Mouse (Mus musculus) gastrocnemius, postnatal 10 days (tissue): Measurements from ENCODE around the gene Sos1. TPM values are rescaled to one million over a fixed set of nuclear protein-coding genes. Genes with fewer than 3 reads are reported as not detected.
A peak's percentile ranks its signal among the peaks of the same experiment; 100 is the strongest.
"Not testable (repeated sequence)": the region's sequence is repeated elsewhere in the genome, so short reads cannot be mapped to it uniquely, and the experiment has no call there.

ENCODE experiments used
- DNase-seq: peaks from one replicate; pipeline ENCODE4 v3.0.0; 2021; ENCODE audit warnings: mixed read lengths
- total RNA-seq, 2 experiments: library from RNA; stranded (reverse); gene quantifications; 2 replicates each; pipeline ENCODE4 v1.2.3; 2021

Sos1 gene
- total RNA-seq, 2 experiments from 2014 or later: 14.4 to 17.6 TPM

DNA sequence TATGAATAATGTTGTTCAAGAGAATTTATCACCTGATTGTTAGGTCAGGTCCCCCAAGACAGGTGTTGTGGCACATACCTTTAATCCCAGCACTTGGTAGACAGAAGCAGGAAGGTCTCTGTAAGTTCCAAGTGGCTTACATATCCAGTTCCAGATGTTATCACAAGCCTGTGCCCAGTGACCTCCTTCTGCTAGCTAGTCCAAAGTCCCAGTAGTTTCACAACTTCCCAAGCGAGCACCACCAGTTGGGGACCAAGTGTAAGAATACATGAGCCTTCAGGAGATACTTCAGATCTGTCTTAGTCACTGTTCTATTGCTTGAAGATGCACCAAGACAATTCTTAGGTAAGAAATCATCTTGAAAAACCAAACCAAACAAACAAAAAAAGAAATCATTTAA lies 13.6 kb upstream of the Sos1 start:
- no peak for DNase-seq

DNA sequence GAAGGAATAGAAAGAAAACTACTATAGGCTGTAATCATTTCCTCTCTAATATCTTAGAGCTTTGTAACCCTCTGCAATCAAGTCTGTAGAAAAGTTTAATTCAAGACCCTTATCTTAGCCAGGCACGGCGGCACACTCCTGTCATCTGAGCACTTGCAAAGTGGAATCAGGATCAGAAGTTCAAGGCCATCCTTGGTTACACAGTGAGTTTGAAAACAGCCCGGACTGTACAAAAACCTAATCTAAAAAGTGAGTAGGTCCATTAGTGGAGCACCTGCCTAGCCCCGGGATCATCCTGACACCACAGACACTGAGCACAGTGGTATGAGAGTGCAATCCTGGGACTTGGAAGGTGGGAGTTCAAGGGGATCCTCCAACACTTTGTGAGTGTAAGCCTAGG lies 12.6 kb upstream of the Sos1 start:
- DNase-seq: no peak

DNA sequence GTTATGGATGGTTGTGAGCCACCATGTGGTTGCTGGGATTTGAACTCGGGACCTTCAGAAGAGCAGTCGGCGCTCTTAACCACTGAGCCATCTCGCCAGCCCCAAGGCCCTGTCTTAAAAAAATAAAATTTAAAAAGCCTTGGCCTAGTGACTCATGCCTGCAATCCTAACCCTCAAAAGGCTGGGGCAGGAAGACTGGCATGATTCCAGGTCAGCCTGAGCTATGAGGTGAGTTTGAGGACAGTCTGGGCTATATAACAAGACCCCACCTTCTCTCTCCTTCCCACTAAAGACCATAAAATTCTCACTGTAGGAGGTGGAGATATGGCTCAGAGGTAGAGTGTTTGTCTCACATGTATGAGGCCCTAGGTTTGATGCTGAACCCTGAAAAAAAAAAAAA lies 12.0 kb upstream of the Sos1 start:
- no peak for DNase-seq

DNA sequence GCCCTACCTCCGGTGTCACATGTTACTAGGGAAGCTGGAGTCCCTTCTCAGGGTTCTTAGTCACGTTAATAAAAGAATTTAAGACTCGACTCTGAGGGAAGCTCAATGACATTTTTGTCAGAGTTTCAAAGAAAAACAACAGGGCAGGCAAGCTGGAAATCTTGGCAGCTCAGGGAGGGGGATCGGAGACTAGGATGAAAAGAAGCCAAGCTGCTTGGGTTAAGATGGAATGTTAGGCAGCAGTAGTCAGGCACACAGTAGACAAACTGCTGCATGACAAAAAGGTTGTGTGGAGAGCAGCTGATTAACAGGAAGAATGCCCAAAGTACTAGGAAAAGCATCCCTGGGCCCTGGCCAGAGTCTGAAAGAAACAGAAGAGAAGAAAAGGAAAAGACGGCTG lies 9.9 kb upstream of the Sos1 start:
- no peak for DNase-seq

DNA sequence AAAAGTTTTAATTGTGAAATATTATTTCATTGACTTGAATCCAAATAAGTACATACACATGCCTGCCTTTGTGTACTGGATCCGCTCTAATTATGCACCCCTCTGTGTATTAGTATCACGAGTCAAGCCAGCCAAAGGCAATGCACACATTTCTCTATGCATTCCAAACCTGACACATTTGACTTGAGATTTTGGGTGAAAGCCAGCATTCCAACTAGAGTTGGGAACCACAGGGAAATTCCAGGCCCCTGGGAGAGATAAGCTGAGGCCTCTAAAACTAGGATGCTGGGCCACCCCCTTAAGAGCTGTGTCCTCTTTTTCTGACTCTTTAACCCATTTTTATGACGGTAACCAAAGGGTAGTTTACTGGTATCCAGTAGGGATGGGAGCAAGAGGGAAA lies 8.7 kb upstream of the Sos1 start:
- no peak for DNase-seq

DNA sequence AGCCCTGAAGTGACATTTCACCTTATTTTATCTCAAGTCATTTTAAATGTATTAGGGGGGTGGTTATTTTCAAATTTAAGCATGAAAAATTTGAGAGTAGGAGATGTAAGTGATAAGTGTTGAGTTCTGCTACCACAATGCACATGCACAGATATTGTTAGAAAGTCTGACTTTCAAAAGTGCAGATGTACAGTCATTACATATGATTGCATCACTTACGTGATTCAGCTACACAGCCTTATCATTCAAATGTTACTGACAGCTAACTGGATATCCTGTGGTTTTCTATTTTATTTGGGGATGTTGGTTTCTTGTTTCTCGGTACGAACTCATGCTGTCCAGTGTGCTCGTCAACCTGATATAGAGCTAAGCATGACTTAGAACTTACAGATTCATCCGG lies 4.9 kb upstream of the Sos1 start:
- no peak for DNase-seq

DNA sequence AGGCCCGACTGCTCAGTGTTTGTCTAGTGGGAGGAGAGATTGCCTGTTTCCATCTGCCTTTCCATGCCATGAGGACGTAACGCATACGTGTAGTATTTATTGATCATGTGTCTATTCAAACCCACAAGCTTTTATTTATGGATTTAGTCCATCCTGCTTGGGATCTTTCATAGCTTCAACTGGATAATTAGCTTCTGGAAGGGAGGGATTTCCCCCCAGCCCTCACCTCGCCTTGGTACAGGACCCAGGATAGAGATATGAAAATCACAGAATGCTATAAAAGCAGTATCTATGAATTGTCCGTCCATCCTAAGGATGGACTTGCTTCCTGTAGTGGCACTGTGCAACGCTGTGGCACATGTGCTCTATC lies 587 bp upstream of the Sos1 start:
- no peak for DNase-seq

DNA sequence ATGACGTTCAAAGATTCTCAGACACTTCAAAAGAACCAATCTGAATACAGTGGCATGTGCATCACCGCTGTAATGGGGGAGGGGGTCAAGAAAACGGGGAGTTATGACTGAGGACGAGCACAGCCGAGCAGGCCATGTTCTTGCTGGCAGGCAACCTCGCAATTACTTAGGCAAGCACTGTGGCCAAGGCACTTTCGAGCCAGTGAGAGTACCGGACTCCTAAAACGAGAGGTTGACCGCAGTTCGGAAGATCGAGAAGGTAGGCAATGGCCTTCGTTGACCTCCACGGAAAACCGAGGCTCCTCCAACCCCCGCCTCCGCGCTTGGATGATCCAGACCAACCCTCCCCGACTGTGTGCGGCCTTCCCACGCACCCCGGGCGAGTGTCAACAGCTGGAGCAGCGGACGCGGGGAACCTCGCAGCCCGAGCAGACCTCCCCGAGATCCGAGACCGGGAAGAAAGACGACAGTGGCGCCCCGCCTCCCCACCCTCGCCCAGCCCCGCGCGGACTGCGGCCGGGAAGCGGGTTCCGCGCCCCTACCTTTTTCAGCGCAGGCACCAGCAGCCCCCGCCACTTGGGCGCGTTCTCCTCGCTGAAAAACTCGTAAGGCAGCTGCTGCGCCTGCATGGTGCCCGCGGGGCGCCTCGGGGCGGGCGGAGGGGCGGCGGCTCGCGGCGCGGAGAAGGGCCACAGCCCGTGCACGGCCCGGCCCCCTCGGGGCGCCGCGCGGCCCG lies 790 bp downstream of the Sos1 start:
- DNase-seq: peak; percentile 66

- DNase-seq: no peak
These were observed 2.6 kb downstream of the Sos1 start for GRCm38 (mm10) chr17:80477679-80478078.

GRCm38 (mm10) chr17:80476496-80476895 lies 3.8 kb downstream of the Sos1 start:
- DNase-seq: no peak

DNA sequence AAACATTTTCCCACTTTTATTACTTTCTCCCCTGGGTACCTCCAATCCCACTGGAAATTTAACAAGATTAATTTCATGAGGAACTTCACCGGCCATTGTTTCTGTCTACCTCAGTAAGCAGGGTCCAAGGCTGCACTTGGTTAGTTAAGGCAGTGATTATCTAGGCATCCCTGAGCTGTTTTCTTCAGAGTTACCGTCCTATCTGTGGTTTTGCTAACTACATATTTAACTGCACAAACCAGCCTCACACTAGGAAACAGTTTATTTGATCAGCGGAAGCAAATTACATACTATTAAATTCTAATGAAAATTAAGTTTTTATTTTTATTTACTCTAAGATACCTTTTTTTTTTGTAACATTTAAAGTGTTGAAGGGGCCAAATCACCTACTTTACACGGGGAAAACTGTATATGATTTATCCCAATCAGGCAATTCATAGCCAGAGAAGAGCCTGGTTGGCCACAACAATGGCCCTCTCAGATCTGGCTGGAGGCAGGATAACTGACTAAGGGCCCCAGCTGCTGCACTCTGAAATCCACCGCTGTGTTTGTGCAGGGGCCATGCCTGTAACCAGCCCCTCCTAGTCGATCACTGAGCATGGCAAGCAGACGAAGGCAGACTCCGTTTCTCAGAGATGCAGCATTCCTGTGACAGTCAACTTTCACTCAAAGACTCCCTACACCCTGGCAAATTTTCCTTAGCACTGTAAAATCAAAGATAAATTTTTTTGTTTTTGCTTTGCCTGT lies 9.0 kb downstream of the Sos1 start:
- DNase-seq: peak; percentile 16

DNA sequence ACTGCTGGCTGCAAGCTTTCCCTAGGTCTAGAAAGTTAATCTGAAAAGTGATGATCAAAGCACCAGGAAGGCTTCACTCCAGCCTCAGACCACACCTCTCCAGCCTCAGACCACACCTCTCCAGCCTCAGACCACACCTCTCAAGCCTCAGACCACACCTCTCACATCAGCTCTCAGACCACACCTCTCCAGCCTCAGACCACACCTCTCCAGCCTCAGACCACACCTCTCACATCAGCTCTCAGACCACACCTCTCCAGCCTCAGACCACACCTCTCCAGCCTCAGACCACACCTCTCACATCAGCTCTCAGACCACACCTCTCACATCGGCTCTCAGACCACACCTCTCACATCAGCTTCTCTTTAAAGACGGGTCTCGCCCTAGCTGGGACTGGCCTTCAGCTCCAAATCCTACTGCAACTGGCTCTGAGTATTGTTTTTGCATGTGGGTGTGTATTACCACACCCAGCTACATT lies 11.8 kb downstream of the Sos1 start:
- not testable (repeated sequence) for DNase-seq

- DNase-seq: no peak
These were observed 20.0 kb downstream of the Sos1 start for GRCm38 (mm10) chr17:80460258-80460657.

DNA sequence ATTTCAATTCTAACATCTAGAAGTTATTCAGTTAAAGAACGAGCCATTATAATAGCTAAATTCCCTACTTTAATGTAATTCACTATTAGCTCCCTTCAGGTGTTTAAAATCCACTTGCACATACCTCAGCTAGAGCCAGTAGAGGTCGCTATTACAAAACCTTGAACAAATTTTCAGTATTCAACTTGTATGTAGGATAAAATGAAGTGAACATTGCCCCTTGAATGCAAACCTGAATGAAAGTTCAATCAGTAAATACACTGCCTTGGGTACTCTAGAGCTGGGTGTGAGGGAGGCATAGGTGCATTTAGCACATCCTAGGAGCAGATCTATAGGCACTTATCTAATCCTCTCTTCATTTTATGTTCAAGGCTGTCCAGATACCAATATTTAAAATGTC lies 24.6 kb downstream of the Sos1 start:
- DNase-seq: no peak

DNA sequence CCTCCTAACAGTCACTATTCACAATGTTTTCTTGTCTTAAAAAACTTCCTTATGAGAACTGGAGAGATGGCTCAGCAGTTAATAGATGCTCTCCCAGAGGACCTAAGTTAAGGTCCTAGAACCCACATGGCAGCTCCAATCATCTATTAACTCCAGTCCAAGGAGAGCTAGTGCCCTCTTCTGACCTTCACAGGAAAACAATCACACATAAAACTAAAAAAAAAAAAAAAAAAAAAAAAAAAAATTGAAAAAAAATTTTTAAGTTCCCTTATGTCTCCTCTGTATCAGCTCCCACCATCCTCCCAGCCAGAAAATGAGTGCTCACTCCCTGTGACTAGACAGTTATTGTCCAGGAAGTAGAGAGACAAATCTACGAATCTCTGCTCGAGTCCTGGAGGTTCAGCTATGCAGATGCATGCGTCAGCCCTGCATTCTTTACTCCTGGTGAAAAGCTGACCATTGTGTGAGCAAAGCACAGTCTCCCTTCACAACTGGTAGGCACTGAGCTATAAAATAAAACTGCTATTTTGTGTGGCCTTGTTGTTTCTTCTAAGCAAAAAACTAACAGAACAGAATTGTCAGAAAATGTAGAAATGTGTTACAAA lies 29.7 kb downstream of the Sos1 start:
- DNase-seq: no peak

DNA sequence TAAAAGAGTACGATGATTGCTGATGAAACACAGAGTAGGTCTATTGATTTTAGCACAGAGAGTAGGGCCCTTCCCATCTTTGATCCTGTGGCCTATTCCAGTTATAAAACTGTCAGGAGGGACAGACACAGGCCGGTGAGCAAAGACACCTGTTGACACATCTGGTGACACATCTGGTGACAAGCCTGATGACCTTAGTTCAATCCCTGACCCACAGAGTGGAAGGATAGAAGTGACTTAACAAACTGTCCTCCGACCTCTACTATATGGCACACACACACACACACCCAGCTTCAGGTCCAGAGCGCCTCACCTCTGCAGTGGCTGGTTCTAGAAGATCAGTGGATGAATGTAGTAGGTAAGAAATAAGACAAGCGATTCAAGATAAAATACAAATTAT lies 33.8 kb downstream of the Sos1 start:
- DNase-seq: no peak

- DNase-seq: no peak
These were observed 34.8 kb downstream of the Sos1 start for GRCm38 (mm10) chr17:80445433-80445832.

- no peak for DNase-seq
These were observed 44.6 kb downstream of the Sos1 start for GRCm38 (mm10) chr17:80435680-80436079.

DNA sequence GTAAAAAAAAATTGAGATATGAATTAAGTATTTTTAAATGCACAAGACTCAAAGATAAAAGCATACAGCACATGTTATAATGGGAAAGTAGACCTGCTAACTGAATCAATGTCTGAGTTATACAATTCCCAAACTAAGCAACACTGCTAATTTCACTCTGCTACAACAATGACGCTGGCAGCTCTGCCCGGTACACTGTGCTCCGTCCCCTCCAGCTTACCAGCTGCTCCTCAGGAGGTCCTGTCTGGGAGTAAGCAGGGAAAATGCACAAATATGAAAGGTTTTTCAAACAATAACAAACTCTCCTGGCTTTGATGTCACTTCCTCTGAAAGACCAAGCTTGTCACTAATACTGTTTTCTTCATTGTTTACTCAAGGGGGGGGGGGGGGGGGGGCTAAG lies 45.8 kb downstream of the Sos1 start:
- no peak for DNase-seq

DNA sequence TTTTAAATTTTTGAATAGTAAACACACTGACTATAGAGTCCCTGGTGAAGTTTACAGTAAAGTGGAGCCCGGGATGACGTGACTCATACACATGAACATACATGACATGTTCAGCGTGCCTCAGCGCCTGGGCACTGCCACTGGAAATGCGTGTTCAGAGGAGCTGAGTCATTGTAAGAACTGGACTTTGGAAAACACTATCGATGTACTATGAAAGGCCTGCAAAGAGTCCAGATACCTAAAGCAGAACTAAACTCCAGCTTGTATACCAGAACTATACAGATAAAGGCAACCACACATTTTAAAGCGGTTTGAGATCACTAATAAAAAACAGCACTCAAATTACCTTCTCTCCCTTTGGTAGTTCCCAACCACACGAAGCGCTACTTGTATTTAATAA lies 48.3 kb downstream of the Sos1 start:
- DNase-seq: no peak

DNA sequence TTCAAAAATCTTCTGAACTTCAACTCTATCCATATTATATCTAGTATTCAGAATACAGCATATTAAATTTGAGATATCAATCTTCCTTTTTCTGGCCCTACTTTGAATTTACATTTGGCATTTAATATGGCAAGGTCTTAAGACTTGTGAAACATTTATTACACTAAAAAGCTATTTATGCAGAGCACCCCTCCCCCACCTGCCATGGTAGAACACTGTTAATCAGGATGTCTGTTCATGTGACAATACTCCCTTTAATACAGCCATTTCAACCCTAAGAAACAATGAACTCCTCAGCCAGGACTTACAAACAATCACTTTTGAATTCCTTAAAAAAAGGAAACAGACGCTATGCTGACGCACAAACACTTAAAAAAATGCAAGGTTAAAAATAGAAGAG lies 52.3 kb downstream of the Sos1 start:
- no peak for DNase-seq

DNA sequence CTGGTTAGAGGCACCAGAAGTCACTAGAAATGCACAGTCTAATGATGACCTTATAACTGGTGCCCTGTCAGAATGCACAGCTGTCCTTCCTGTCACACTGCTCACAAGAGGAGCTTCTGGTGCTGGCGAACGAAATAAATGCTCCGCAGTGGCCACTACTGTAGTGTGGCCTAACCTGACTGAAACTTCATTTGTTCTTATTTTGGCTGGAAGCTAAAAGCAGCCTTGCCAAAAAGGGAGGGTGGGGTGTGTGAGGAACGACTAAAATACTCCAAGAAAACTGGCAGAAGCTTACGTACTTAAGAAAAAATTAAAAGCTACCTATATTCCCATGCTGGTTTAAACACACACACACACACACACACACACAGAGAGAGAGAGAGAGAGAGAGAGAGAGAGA lies 53.4 kb downstream of the Sos1 start:
- no peak for DNase-seq

DNA sequence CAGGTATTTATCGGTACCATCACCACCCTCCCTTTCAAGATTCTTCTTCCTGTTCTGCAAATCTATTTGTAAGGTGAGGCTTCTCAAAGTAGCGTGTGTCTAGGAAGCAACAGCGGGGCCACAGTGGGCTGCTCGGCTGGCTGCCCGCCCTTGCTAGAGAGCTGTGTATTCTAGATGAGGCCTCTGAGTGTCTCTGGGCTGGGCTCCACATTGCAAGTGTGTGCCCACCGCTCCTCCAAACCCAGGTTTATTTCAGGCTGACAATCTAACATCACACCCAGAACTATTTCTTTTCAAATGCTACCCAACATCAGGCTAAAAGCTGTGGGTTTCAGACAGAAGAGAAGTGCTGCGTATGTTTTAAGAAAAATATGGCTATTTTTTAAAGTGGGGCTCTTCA lies 54.1 kb downstream of the Sos1 start:
- DNase-seq: no peak

- DNase-seq: no peak
These were observed 59.3 kb downstream of the Sos1 start for GRCm38 (mm10) chr17:80420998-80421397.
